Mouse (Mus musculus) testis, adult 2 months (tissue): ENCODE data around the gene Wdr25. TPM values are rescaled to one million over a fixed set of nuclear protein-coding genes. Genes with fewer than 3 reads are reported as not detected.

Source experiments
- H3K27ac ChIP-seq: fragments of 200-500 bp; 2 replicates; pipeline ENCODE4 v1.5.1; 2012; ENCODE audit warnings: low read depth, low read length; ENCODE audit not compliant: control insufficient read depth, insufficient read depth
- H3K27me3 ChIP-seq: fragments of 200-500 bp; 2 replicates; pipeline ENCODE4 v1.6.1; 2012; ENCODE audit warnings: mild to moderate bottlenecking, low read length, moderate library complexity; ENCODE audit not compliant: control insufficient read depth, insufficient read depth
- H3K36me3 ChIP-seq: fragments of 200-500 bp; 2 replicates; pipeline ENCODE4 v1.6.1; 2012; ENCODE audit warnings: mild to moderate bottlenecking, low read length; ENCODE audit not compliant: control insufficient read depth, insufficient read depth
- H3K4me1 ChIP-seq: fragments of 200-500 bp; 2 replicates; pipeline ENCODE4 v1.6.1; 2012; ENCODE audit warnings: low read length; ENCODE audit not compliant: control insufficient read depth, insufficient read depth
- H3K4me3 ChIP-seq: fragments of 200-500 bp; 2 replicates; pipeline ENCODE4 v1.5.1; 2012; ENCODE audit warnings: low read depth, mild to moderate bottlenecking, low read length, moderate library complexity, mixed read lengths; ENCODE audit not compliant: control insufficient read depth
- CTCF ChIP-seq: fragments of 200-500 bp; IDR thresholded peaks from 2 replicates; pipeline ENCODE4 v1.5.1; 2012; ENCODE audit warnings: low read depth, mild to moderate bottlenecking, inconsistent platforms, low read length, moderate library complexity; ENCODE audit not compliant: control insufficient read depth, insufficient read depth, insufficient replicate concordance
- POLR2A ChIP-seq: fragments of 200-500 bp; IDR thresholded peaks from 2 replicates; pipeline ENCODE4 v1.6.1; 2012; ENCODE audit warnings: low read depth, mild to moderate bottlenecking, inconsistent platforms, low read length, moderate library complexity; ENCODE audit not compliant: control insufficient read depth
- polyA plus RNA-seq: library from polyadenylated mRNA; depleted of rRNA; stranded (reverse); fragments of >200 nt; gene quantifications from 2 replicates; pipeline ENCODE4 v1.2.3, GENCODE M21; 2012

The Wdr25 gene
- polyA plus RNA-seq, 1 experiment = 15.0 TPM

DNA sequence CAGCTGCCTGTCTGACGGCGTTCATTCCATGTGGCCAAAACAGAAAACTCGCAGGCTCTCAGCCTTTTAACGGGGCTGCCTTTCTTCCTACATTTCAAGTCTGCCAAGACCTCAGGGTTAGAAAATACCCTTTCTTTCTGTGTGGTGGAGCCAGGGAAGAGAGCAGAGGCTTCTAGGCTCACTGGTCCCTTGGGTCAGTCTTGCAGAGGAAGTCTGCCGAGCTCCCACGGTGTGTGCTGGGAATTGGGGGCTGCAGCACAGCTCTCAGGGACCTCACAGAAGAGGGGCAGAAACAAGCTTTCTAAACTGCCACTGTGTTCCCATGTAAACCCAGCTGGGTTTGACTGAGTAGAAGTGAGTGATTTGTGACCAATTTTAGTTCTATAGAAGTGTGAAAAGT, 40.8 kb downstream of the Wdr25 start:
- Histone ChIP-seq H3K27ac (no peak overlapping the region), H3K4me3 (no peak overlapping the region), H3K4me1 (no peaks in the 10 kb centered on the region), H3K27me3 (no peaks in the 10 kb centered on the region), H3K36me3 (no peaks in the 10 kb centered on the region; the same call in 1 of the 2 replicates)
- TF ChIP-seq POLR2A (no peak), CTCF (no peak)

GRCm38 (mm10) chr12:108936834-108937233, 43.4 kb downstream of the Wdr25 start:
- Histone ChIP-seq H3K36me3 (no peaks in the 10 kb centered on the region; the same call in 1 of the 2 replicates), H3K27ac (no peak overlapping the region), H3K4me3 (no peak overlapping the region), H3K4me1 (no peaks in the 10 kb centered on the region), H3K27me3 (no peaks in the 10 kb centered on the region)
- TF ChIP-seq CTCF (no peak), POLR2A (no peak)

GRCm38 (mm10) chr12:108937506-108937905, 44.1 kb downstream of the Wdr25 start:
- TF ChIP-seq CTCF (no peak), POLR2A (no peak)
- H3K4me1 ChIP-seq = no peaks in the 10 kb centered on the region

GRCm38 (mm10) chr12:108938844-108939243, 45.4 kb downstream of the Wdr25 start:
- Histone ChIP-seq H3K36me3 (no peaks in the 10 kb centered on the region; the same call in 1 of the 2 replicates), H3K27ac (no peak overlapping the region), H3K4me3 (no peak overlapping the region), H3K4me1 (no peaks in the 10 kb centered on the region), H3K27me3 (no peaks in the 10 kb centered on the region)
- TF ChIP-seq POLR2A = no peak
- no peak for TF ChIP-seq CTCF

More at GRCm38 (mm10) chr12:108937506-108937905, 44.1 kb downstream of the Wdr25 start:
- Histone ChIP-seq H3K27ac (no peak overlapping the region), H3K4me3 (no peak overlapping the region), H3K27me3 (no peaks in the 10 kb centered on the region), H3K36me3 (no peaks in the 10 kb centered on the region; the same call in 1 of the 2 replicates)

DNA sequence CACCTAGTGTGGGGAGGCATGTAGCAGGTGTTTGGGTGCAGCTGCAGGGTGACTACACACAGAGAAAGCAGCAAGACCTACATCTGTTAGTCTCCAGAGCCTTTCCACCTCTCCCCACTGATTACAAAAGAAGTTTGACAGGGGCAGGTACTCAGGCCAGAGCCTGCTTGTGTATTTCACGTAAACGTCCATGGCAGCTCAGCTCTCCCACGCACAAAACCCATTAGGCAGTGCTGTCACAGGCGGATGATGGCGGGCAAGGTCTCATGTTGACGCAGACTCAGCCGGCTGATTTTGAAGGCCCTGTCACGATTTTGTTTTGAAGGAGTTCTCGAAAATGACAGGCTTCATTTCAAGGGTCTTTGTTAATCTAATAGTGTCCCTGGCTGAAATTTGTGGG, 45.9 kb downstream of the Wdr25 start:
- H3K4me3 ChIP-seq = no peak overlapping the region
- H3K27ac ChIP-seq = no peak overlapping the region
- TF ChIP-seq CTCF = no peak

GRCm38 (mm10) chr12:108940255-108940654, 46.8 kb downstream of the Wdr25 start:
- H3K4me1 ChIP-seq = no peaks in the 10 kb centered on the region
- no peak overlapping the region for H3K27ac ChIP-seq
- H3K36me3 ChIP-seq = no peaks in the 10 kb centered on the region
- H3K27me3 ChIP-seq = no peaks in the 10 kb centered on the region
- no peak for TF ChIP-seq CTCF
- no peak for TF ChIP-seq POLR2A
- no peak overlapping the region for H3K4me3 ChIP-seq

More for the DNA sequence above, 45.9 kb downstream of the Wdr25 start:
- Histone ChIP-seq H3K36me3 (no peaks in the 10 kb centered on the region; the same call in 1 of the 2 replicates), H3K4me1 (no peaks in the 10 kb centered on the region), H3K27me3 (no peaks in the 10 kb centered on the region)

DNA sequence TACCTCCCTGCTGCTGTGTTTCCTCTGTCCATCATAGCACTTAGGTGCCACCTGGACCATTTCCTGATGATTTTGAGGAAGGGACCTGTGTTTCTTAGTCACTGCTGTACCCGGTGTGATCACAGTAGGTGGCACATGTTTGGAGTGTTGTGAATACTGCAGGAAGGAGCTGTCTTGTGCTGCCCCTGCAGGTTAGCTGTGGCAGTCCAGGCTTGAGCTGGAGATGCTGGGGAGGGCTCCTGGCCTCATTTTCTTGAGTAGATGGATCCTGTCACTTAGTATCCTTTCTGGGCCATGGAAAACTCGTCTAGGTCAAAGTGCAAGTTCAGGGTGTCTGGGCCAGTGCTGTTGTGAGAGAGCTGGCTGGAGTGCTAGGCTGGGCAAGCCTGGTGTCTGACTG, 47.9 kb downstream of the Wdr25 start:
- TF ChIP-seq CTCF (no peak), POLR2A (no peak)
- no peaks in the 10 kb centered on the region for H3K36me3 ChIP-seq
- H3K4me1 ChIP-seq = no peaks in the 10 kb centered on the region
- no peak overlapping the region for H3K27ac ChIP-seq
- no peaks in the 10 kb centered on the region for H3K27me3 ChIP-seq
- peak overlapping the region; percentile 61 for H3K4me3 ChIP-seq
